Mouse (Mus musculus) left cerebral cortex, adult 8-10 months (tissue): ENCODE measurements around the gene Zmynd12. TPM values are rescaled to one million over a fixed set of nuclear protein-coding genes. Genes with fewer than 3 reads are reported as not detected.

Experiments used
- DNase-seq, 2 experiments: peaks; one replicate each; pipeline ENCODE4 v3.0.0; 2022; ENCODE audit warnings: low spot score in 2 of 2
- total RNA-seq, 4 experiments: library from RNA; stranded (reverse); gene quantifications; 2 replicates each; pipeline ENCODE4 v1.2.4; 2022

The Zmynd12 gene
- 1 to 10 TPM in 1 of 4 experiments, under 1 TPM in 3; 0.46 to 1.2 (median 0.76) TPM for total RNA-seq

DNA sequence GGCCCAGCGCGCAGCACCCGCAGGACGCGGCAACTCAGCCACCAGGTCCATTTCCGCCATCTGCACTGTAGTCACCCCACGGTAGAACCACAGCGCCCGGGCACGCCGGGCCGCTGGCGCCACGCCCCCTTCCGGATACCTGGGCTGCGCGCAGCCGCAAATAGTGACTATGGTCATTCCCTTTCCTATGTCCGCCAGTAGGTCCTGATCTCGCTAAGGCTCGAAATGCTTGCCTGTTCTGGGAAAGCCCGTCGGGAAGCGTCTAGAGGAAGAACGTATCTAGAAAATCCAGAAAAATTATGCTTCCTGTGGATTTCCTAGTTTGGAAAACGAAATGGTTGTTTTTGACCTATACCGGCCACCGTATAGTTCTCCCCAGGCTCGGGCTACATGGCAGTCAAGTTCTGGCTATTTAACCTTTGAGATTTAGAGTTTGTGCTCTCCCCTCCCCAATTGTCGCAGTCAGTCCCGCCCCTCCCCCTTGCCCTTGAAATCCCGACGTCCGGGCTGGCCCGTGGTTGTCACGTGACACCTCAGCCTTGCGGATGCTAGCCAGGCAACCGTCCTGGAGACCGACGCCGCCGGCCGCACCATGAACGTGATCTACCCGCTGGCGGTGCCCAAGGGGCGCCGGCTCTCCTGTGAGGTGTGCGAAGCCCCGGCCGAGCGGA lies at the start of gene Zmynd12, which contains the start of gene Ppcs:
TSS of gene Zmynd12 (plus strand) at position 521 of the 671 bp plus-strand sequence.
TSS of gene Ppcs (minus strand) at position 127 of the 671 bp plus-strand sequence.
- peak; percentile 82 to 85 for DNase-seq

DNA sequence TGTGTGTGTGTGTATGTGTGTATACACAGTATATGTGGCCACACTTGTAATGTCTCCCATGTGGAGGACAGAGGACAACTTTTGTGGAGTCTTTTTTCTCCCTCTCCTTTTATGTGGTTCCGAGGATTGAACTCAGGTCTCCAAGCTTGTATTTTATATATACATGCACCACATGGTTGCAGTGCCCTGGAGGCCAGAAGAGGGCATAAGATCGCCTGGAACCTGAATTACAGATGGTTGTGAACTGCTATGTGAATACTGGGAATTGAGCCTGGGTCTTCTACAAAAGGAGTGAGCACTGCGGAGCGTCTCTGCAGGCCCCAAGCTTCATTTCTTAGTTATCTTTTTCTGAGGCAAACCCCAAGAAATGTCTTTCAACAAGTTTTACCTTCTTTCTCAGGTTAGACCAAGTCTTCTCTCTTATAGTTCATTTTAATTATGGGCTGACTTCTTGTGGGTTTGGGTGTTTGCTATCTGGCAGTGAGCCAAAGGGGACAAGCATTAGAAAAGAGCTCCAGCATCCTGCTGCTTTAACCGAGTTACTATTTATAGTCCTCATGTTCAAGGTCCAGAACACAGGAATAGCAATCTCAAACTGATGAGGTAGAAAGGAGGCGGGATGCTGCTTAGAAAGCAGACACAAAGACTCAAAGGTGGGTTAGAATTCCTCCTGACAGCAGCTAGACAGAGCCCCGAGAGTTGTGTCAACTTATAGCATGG lies 41.0 kb upstream of the Zmynd12 start:
- no peak for DNase-seq

DNA sequence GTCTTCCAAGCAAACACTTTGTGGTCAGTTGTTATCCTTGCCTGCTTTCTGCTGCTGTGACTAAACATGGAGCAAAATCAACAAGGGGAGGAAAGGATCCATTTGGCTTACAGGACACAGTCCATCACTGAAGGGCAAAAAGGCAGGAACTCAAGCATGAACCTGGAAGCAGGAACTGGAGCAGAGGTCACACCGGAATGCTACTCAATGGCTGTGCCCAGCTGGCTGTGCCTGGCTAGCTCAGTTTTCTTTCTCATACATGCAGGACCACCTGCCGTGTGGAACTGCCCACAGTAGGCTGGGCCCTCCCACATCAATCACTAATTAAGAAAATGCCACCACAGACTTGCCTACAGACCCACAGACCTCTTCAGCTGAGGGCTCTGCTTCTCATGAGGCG lies 33.4 kb upstream of the Zmynd12 start:
- DNase-seq: no peak

DNA sequence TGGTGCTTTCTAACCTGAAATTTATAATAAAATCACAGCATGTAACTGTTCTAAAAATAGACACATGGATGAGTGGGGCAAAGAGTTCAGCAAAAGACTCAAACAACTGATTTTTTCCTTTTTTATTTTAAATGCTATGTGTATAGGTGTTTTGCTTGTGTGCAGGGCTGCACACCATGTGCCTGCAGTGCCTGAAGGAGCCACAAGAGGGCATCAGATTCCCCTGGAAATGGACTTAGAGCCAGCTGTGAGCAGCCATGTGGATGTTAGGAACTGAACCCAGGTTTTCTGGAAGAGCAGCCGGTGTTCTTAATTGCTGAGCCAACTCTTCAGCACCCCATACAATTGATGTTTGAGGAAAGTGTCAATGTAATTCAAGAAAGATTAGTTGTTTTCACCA lies 32.2 kb upstream of the Zmynd12 start:
- no peak for DNase-seq

DNA sequence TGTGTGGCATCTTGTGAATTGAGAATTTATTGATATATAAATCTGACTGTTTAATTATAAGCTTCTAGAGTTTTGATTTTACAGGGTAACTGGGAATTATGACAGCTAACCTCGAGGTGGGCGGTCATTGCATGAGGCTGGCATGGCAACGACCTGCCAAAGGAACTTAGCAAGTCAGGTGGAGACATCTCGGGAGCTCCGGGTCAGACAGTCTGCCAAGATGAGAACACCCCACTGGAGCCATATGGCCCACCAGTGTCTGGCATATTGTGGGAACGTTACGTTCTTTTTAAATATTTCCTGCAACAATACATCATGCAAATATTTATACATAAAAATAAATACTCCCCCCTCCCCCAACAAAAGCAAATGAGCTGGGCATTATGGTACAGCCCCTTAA lies 23.9 kb upstream of the Zmynd12 start:
- no peak for DNase-seq

DNA sequence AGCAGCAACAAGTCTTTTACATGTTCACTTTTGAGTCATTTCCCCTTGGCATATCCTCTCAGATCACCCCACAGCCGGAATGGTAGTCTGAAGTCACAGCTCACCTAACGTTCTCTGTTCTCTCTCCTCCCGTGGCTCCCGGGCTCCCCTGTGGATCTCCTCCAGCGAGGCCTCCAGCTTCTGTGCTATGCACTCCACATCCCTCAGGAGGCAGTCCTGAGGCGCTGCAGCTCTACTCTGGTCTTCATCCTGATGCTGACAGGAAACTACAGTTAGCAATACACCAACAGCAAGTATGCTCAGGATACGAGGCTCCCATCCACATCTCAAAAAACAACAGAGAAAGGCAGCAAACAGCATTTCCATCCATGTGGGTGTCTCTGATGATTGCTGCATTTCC lies 21.7 kb upstream of the Zmynd12 start:
- no peak for DNase-seq

- no peak for DNase-seq
Measured at GRCm38 (mm10) chr4:119403431-119403830, 19.2 kb upstream of the Zmynd12 start.

DNA sequence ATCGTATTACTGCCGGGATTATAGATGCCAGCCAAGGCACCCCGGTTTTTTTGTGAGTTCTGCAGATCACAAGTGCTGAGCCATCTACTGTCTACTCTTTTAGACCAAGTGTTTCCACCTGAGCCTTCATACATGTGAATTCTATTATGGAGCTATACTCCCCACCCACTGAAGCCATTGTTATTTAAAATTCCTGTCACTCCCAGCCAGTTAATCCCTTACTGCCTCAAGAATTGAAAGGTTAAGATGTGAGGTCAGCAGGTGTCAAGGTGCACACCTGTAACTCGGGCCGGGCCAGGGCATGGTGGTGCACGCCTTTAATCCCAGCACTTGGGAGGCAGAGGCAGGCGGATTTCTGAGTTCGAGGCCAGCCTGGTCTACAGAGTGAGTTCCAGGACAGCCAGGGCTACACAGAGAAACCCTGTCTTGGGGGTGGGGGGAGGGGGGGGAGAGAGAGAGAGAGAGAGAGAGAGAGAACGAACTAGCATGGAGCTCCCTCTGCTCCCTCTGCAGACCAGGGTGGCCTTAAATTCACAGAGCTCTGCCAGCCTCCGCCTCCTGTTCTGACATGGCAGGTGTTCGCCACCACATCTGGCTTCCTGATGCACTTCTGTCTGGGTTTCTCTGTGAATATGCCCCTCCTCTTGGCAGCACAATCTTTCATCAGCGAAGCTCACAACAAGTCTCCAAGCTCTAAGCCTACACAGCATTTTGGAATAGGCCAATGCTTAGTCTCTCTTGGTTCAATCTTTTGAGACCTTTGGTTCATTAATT lies 10.6 kb upstream of the Zmynd12 start:
- DNase-seq: no peak

DNA sequence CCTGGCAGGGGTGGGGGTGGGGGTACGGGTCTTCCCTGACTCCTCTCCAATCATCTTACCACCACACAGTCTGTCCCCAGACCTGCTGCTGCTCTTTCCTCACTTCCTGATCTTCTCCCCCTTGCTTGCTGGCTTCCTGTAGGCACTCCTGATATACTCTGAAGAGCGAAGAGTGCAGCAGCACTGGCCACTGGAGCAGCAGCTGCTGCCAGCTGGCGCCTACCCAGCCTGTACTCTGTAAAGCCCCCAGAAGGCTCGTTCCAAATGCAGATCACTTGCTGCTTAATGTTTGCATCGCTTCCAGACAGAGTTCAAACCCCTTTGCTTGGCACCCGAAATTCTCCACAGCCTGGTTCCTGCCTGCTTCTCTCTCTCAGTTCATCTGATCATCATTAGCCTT lies 9.8 kb upstream of the Zmynd12 start:
- no peak for DNase-seq

DNA sequence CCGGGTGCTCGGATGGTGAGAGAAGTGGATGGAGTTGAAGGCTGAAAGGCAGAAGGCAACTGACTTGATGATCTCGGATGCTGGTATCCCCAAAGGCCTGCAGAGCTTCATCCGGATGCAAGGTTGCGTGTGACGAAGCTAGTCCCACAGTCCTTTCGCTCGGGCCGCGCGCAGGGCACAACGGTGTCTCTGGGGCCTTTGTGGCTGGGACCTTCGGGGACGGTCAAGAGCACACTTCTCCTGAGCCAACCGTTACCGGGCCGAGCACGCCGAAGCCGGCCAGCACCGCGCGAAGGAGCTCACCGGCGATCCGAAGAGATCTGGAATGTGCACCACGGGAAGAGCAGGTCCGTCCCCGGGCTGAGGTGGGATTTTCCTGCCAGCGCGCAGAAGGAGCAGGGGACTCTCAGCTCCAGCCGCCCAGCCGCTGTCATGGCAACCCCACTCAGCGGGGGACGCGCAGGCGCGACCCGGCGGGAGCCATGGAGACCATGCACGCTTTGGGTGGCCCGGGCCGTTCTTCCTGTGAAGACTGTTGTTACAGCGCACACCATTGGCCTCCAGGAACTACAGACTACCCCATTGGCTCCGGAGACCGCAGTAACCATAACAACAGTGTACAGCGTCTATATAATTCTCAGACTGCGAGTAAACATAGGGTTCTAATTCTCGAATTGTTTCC lies 7.4 kb upstream of the Zmynd12 start, which contains the start of gene Ccdc30:
TSS of gene Ccdc30 (minus strand) at position 450 of the 682 bp plus-strand sequence.
- peak; percentile 78 to 95 for DNase-seq

DNA sequence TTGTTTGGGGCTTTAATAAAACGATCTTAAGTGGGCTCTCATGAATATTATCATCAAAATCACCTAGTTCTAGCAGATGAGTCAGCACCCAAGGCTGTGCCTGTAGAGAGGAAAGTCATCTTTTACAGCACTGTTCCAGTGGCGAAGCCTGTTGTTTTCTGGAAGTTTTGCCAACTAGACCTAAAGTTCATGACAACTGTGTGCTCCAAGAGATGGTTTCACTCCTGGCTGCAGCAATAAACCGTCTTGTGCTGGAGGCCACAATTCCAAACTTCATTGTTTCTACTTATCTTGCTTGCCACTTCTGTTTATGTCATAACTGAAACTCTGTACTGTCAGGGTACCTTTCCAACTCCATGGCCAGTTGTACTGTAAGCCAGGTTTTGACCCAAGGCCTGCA lies 5.3 kb upstream of the Zmynd12 start:
- no peak for DNase-seq

DNA sequence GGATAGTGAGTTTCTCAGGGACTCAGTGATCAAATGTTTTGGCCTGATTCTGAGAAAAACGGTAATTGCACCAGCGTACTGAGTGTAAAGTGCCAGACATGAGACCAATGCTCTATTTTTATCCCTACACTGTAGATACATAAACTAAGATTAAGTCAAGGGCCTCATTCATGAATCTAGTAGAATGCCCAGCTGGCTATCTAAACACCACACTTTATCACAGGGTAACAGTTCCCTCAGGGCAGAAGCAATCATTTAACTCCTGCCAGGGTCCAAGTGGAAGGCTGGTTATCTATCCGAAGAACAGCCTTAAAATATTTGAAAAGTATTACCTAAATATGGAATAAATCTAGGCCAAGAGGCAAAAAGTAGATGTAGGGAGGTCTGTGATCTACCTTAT lies 4.7 kb upstream of the Zmynd12 start:
- no peak for DNase-seq

DNA sequence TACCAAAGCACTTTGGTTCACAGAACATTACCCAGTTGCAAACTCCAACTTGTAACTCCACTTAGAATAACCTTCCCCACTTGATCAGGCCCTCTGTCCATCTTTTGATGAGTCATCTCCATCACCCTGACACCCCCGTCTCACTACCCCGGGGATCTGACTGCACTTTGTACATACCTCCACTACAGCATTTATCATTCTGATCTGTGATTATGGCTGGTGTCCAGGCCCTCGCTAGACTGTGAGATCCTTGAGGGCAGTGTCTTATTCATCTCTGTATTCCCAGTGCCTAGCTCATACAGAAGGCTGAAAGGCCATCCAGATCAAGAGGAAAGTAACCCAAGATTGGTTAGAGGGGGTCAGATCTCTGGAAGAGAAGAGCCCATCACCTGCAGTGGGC lies 1.4 kb upstream of the Zmynd12 start:
- DNase-seq: no peak

DNA sequence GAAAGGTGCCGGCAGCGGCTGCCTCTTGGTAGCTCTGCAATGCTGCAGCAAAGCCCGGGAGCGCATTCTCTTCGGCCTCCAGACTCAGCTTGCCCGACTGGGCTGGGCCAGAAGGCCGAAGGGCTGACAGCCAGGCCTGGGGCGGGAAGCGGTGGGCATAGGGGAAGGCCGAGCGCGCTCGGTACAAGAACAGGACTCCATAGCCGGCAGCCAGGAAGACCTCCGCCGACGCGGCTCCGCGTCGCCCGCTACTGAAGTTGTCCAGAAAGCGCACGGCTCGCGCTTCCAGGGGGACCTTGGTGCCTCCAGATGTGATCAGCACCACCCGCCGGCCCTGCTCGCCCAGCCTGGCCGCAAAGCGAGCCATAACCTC lies 707 bp upstream of the Zmynd12 start:
- DNase-seq: no peak

DNA sequence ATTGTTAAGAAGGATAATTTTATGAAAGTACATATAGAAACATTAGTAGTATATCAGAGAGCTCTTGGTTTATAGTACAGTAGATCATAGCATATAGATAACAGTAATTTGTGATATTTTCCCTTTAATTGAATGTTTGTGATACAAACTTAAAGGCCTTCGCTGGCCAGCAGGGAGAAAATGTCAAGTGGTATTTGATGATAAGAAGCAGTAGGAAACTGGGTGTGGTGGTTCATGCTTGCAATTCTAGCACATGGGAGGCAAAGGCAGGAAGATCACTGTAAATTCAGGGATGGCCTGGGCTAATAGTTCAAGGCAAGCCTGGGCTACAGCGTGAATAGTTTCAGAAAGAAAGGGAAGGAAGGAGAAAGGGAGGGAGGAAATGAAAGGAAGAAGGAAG lies 2.5 kb downstream of the Zmynd12 start:
- DNase-seq: no peak

- DNase-seq: no peak
Measured at GRCm38 (mm10) chr4:119425601-119426000, 3.0 kb downstream of the Zmynd12 start.

GRCm38 (mm10) chr4:119427680-119428079 lies 5.1 kb downstream of the Zmynd12 start:
- no peak for DNase-seq

- DNase-seq: no peak
Measured at GRCm38 (mm10) chr4:119430678-119431077, 8.1 kb downstream of the Zmynd12 start.

DNA sequence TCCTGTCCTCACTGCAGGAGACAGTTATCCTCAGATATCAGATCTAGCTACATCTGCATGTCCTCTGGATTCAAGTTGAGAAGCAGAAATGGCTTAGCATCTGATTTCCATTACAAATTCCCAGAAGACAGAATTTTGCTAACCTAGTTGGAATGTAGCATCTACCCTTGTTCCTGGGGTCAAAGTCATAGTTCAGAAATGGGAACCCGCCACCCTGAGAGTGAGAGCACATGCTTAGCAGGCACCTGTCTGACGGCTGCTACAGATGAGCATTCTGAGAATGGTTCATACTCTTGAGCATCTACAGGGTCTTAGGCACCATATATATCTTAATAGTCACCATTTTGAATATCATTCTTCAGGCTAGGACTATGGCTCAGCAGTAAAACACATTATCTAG lies 15.3 kb downstream of the Zmynd12 start:
- DNase-seq: no peak

DNA sequence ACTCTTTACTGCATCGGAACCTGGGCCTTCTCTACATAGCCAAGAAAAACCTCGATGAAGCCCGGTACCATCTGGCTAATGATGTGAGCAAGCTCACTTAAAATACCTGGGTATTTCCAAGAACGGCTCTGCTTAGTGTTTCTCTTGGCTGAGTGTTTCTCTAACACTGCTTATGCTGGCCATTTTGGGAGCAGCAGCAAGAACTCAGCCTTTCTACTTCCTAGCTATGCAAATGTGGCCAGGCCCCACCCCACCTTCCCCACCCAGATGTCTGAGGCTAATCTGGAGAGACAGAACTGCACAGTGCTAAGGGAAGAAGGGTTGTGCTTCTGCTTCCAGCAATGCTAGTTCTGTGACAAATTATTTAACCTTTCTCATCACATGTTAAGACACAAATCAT lies 19.2 kb downstream of the Zmynd12 start:
- DNase-seq: no peak

DNA sequence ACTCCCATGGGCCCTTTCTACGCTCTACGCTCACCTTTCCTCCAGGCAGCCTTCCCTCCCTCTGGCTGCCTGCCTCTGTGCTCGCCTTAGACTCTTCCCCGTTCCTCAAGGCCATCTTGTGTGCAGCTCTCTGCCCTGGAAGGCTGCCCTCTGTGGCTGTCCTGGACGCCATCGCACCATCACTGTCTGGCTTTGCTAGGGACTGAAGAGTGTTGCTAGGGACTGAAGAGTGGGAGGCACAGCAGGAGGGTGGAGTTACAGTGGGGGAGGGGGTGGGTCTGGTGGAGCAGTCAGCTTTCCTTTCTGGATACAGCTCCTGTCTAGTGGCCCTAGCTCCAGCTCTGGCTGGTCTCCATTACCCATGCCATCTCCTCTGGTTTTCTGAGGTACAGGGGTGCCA lies 19.9 kb downstream of the Zmynd12 start:
- DNase-seq: no peak

DNA sequence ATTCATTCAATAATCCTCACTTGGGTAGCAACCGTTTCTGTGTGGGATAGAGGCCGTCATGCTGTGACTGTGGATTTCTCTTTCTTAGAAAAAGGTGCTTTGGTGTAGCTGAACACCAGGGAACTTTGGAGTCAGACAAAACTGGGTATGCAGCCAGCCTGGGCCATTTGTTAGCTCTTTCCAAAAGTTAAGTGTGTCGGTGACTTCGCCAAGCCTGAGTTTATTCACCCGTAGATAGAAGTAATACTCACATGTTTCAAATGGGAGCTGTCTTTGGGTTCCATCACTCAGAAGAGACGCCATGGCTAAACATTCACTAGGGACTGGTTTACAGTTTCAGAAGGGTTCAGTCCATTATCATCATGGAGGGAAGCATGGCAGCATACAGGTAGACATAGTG lies 24.6 kb downstream of the Zmynd12 start:
- DNase-seq: no peak
